Mouse (Mus musculus): ENCODE measurements at regions not wholly inside any gene's neighbourhood (a gene's known extent, or its start where the extent isn't known, plus 50 kb on each side); places are given as distances from the start of the nearest gene placed in this dataset.

DNA sequence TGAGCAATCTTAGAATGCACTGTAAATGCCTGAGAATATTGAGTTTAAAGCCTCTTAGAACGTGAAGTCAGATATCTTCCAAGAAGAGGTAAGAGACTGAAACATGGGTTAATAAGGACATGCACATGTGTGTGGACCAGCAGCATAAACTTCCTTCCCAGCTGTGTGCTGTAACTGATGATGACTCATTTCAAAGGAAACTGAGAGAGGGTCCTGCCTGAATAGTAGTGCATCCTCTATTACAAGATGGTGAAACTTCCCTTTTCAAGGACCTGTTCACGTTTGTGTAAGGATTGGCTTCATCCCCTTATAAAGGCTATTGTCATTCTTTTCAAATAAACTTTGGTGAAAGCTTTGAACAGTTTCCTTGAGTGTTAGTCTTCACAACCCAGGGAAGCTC is 363.4 kb upstream of the Mmadhc start:
- no peak for TF ChIP-seq CTCF (IDR thresholded peaks at IDR 0.05; ENCODE audit: insufficient read depth, low read depth, low read length)
- TF ChIP-seq POLR2A (IDR thresholded peaks at IDR 0.05; ENCODE audit: insufficient read depth, low read depth, low read length), result no peak
